Mouse (Mus musculus): ENCODE measurements around the gene Gtf2f1. TPM values are rescaled to one million over a fixed set of nuclear protein-coding genes. Genes with fewer than 3 reads are reported as not detected.
"Not testable (repeated sequence)": the region's sequence is repeated elsewhere in the genome, so short reads cannot be mapped to it uniquely, and the experiment has no call there.

Gtf2f1 gene
- 18.5 and 26.8 TPM in 2 replicates for polyA plus RNA-seq (2012; rRNA removed)

GRCm38 (mm10) chr17:57011236-57012141, at the start of gene Gtf2f1, which contains the start of gene Gm17949:
TSS of gene Gtf2f1 (minus strand) at chr17:57011288.
TSS of gene Gm17949 (plus strand) at chr17:57011469.
- Histone ChIP-seq H3K36me3 (ENCODE audit: control insufficient read depth, insufficient read depth, low read length) (peaks cover 9% of the 10 kb centered on the region), H3K4me3 (ENCODE audit: extremely low read depth, insufficient read depth, insufficient read length) (peak within 1 kb of the TSS; percentile 98), H3K27ac (ENCODE audit: insufficient read depth, low read length) (peak within 1 kb of the TSS; percentile 89), H3K4me1 (ENCODE audit: control insufficient read depth, insufficient read depth, insufficient read length) (peaks cover 4% of the 10 kb centered on the region; the same call in 1 of the 2 replicates), H3K27me3 (ENCODE audit: control insufficient read depth, insufficient read depth, low read length) (no peaks in the 10 kb centered on the region)
- TF ChIP-seq CTCF (IDR thresholded peaks at IDR 0.05; ENCODE audit: extremely low read depth, insufficient read depth, insufficient read length, insufficient replicate concordance) (no peak), POLR2A (IDR thresholded peaks at IDR 0.05; ENCODE audit: low read depth, low read length) (peak; percentile 98)
- peak; percentile 82 to 98 for DNase-seq (ENCODE audit: low read depth in 1 of 2, low spot score in 2 of 2)
- 1% methylated on average over 51 of the region's 51 CpGs for WGBS

- peak; percentile 94 to 95 for DNase-seq (ENCODE audit: low read depth in 1 of 2, low spot score in 2 of 2)
- 0 out of 2 replicates have a peak, but pooled peaks cover 2% of the 10 kb centered on the region for H3K27me3 ChIP-seq (ENCODE audit: control insufficient read depth, insufficient read depth, low read length)
- peak overlapping the region; percentile 82 for H3K4me3 ChIP-seq (ENCODE audit: extremely low read depth, insufficient read depth, insufficient read length)
- H3K4me1 ChIP-seq (ENCODE audit: control insufficient read depth, insufficient read depth, insufficient read length): peaks cover 18% of the 10 kb centered on the region; the same call in 1 of the 2 replicates
- TF ChIP-seq POLR2A (IDR thresholded peaks at IDR 0.05; ENCODE audit: low read depth, low read length): no peak; the same call in 1 of the 2 replicates
- TF ChIP-seq CTCF (IDR thresholded peaks at IDR 0.05; ENCODE audit: extremely low read depth, insufficient read depth, insufficient read length, insufficient replicate concordance): peak; percentile 61; the same call in 1 of the 2 replicates
- H3K36me3 ChIP-seq (ENCODE audit: control insufficient read depth, insufficient read depth, low read length): 0 out of 2 replicates have a peak, but pooled peaks cover 1% of the 10 kb centered on the region
- under 1% methylated on average over 44 of the region's 44 CpGs for WGBS
- H3K27ac ChIP-seq (ENCODE audit: insufficient read depth, low read length): peak overlapping the region; percentile 95
Observed at GRCm38 (mm10) chr17:57060231-57060801, 49.2 kb upstream of the Gtf2f1 start.

GRCm38 (mm10) chr17:57059486-57059977, 48.4 kb upstream of the Gtf2f1 start, which contains the start of gene Slc25a23:
TSS of gene Slc25a23 (minus strand) at chr17:57059863.
- Histone ChIP-seq H3K27ac (ENCODE audit: insufficient read depth, low read length) (peak within 1 kb of the TSS; percentile 95), H3K36me3 (ENCODE audit: control insufficient read depth, insufficient read depth, low read length) (no peaks in the 10 kb centered on the region), H3K27me3 (ENCODE audit: control insufficient read depth, insufficient read depth, low read length) (0 out of 2 replicates have a peak, but pooled peaks cover 2% of the 10 kb centered on the region), H3K4me1 (ENCODE audit: control insufficient read depth, insufficient read depth, insufficient read length) (peaks cover 18% of the 10 kb centered on the region; the same call in 1 of the 2 replicates), H3K4me3 (ENCODE audit: extremely low read depth, insufficient read depth, insufficient read length) (peak within 1 kb of the TSS; percentile 82)
- 1% methylated on average over 40 of the region's 45 CpGs for WGBS
- DNase-seq (ENCODE audit: low read depth in 1 of 2, low spot score in 2 of 2): peak in 1 of 2 experiments; percentile 54
- TF ChIP-seq CTCF (IDR thresholded peaks at IDR 0.05; ENCODE audit: extremely low read depth, insufficient read depth, insufficient read length, insufficient replicate concordance) (no peak), POLR2A (IDR thresholded peaks at IDR 0.05; ENCODE audit: low read depth, low read length) (no peak)

- Histone ChIP-seq H3K36me3 (ENCODE audit: control insufficient read depth, insufficient read depth, low read length) (no peaks in the 10 kb centered on the region), H3K4me1 (ENCODE audit: control insufficient read depth, insufficient read depth, insufficient read length) (peaks cover 18% of the 10 kb centered on the region; the same call in 1 of the 2 replicates), H3K4me3 (ENCODE audit: extremely low read depth, insufficient read depth, insufficient read length) (peak within 1 kb of the TSS; percentile 82), H3K27ac (ENCODE audit: insufficient read depth, low read length) (no peak within 1 kb of the TSS), H3K27me3 (ENCODE audit: control insufficient read depth, insufficient read depth, low read length) (0 out of 2 replicates have a peak, but pooled peaks cover 2% of the 10 kb centered on the region)
- no peak for DNase-seq (ENCODE audit: low read depth in 1 of 2, low spot score in 2 of 2)
- TF ChIP-seq POLR2A (IDR thresholded peaks at IDR 0.05; ENCODE audit: low read depth, low read length): no peak
- no peak for TF ChIP-seq CTCF (IDR thresholded peaks at IDR 0.05; ENCODE audit: extremely low read depth, insufficient read depth, insufficient read length, insufficient replicate concordance)
- 15% methylated on average over 19 of the region's 22 CpGs for WGBS
Observed at GRCm38 (mm10) chr17:57058891-57059485, 47.9 kb upstream of the Gtf2f1 start, which contains the start of gene Crb3. TSS of gene Crb3 (plus strand) at chr17:57059105.

GRCm38 (mm10) chr17:57056246-57056645, 45.2 kb upstream of the Gtf2f1 start:
- H3K4me3 ChIP-seq (ENCODE audit: extremely low read depth, insufficient read depth, insufficient read length): no peak overlapping the region
- no peak overlapping the region for H3K27ac ChIP-seq (ENCODE audit: insufficient read depth, low read length)
- 84% methylated on average over 3 of the region's 3 CpGs for WGBS
- H3K27me3 ChIP-seq (ENCODE audit: control insufficient read depth, insufficient read depth, low read length): no peaks in the 10 kb centered on the region
- H3K36me3 ChIP-seq (ENCODE audit: control insufficient read depth, insufficient read depth, low read length): no peaks in the 10 kb centered on the region
- TF ChIP-seq POLR2A (IDR thresholded peaks at IDR 0.05; ENCODE audit: low read depth, low read length) (no peak), CTCF (IDR thresholded peaks at IDR 0.05; ENCODE audit: extremely low read depth, insufficient read depth, insufficient read length, insufficient replicate concordance) (no peak)
- no peak for DNase-seq (ENCODE audit: low read depth in 1 of 2, low spot score in 2 of 2)
- peaks cover 8% of the 10 kb centered on the region; the same call in 1 of the 2 replicates for H3K4me1 ChIP-seq (ENCODE audit: control insufficient read depth, insufficient read depth, insufficient read length)

GRCm38 (mm10) chr17:57051679-57052078, 40.6 kb upstream of the Gtf2f1 start:
- WGBS: 86% methylated on average over 4 of the region's 4 CpGs
- not testable (repeated sequence) for H3K4me3 ChIP-seq (ENCODE audit: extremely low read depth, insufficient read depth, insufficient read length); H3K4me1 ChIP-seq (ENCODE audit: control insufficient read depth, insufficient read depth, insufficient read length); H3K27ac ChIP-seq (ENCODE audit: insufficient read depth, low read length); DNase-seq (ENCODE audit: low read depth in 1 of 2, low spot score in 2 of 2); H3K27me3 ChIP-seq (ENCODE audit: control insufficient read depth, insufficient read depth, low read length); H3K36me3 ChIP-seq (ENCODE audit: control insufficient read depth, insufficient read depth, low read length)
- peak; percentile 4; the same call in 1 of the 2 replicates for TF ChIP-seq CTCF (IDR thresholded peaks at IDR 0.05; ENCODE audit: extremely low read depth, insufficient read depth, insufficient read length, insufficient replicate concordance)

Measured in spleen, adult 2 months (tissue).